Mouse (Mus musculus) heart, adult 2 months (tissue): ENCODE data around the gene Bik.

ENCODE experiments used
- CTCF ChIP-seq: fragments of 200-600 bp; IDR thresholded peaks from 2 replicates; pipeline ENCODE4 v1.8.1; 2022; ENCODE audit warnings: antibody characterized with exemption, mild to moderate bottlenecking, moderate library complexity
- EP300 ChIP-seq: fragments of 200-500 bp; IDR thresholded peaks from 2 replicates; pipeline ENCODE4 v1.6.1; 2011; ENCODE audit warnings: low read depth, low read length, control low read depth; ENCODE audit not compliant: insufficient read depth

- TF ChIP-seq CTCF (no peak), EP300 (no peak)
Measured at GRCm38 (mm10) chr15:83568544-83568943, 41.9 kb downstream of the Bik start.
